Comparison of ENCODE assay signal across 16 mouse cellular contexts in genomic region chr19:54040356-54041028, GRCm38 (mm10). TPM values are rescaled to one million over a fixed set of nuclear protein-coding genes. Genes with fewer than 3 reads are reported as not detected.
A peak's percentile ranks its signal among the peaks of the same experiment; 100 is the strongest.
DNase-seq lines count a peak whose midpoint lies in the region; ATAC-seq lines count a peak whose summit lies in the region.
"Had no signal": no experiment of that assay in that cellular context is flagged by ENCODE, and none has a peak within 500 bp of the region (broad histone marks: within the 10 kb centered on the region; RNA-seq: fewer than 3 reads in every experiment).

No protein-coding gene starts in this region.

- peaks cover 4% of the 10 kb centered on the region for H3K27me3 ChIP-seq in midbrain, embryonic 11.5 days (ENCODE audit: control insufficient read depth, insufficient read depth, low read length)
- H3K27me3 ChIP-seq in midbrain, embryonic 14.5 days (ENCODE audit: control insufficient read depth, insufficient read depth, low read length) = peaks cover 5% of the 10 kb centered on the region; the same call in 1 of the 2 replicates

- ATAC-seq in midbrain, embryonic 11.5 days (ENCODE audit: low FRiP score) = no peak
- ATAC-seq in midbrain, embryonic 14.5 days (ENCODE audit: low FRiP score, low TSS enrichment) = no peak
- ATAC-seq: hindbrain, embryonic 16.5 days; Patski had no signal

- WGBS in midbrain, embryonic 11.5 days = 70% methylated on average over 4 of the region's 4 CpGs
- WGBS in midbrain, embryonic 14.5 days = 71% methylated on average over 4 of the region's 4 CpGs

- no peaks in the 10 kb centered on the region for H3K36me3 ChIP-seq in midbrain, embryonic 11.5 days (ENCODE audit: control insufficient read depth, insufficient read depth, low read length)
- H3K36me3 ChIP-seq in midbrain, embryonic 14.5 days (ENCODE audit: control insufficient read depth, insufficient read depth, low read length) = peaks cover 5% of the 10 kb centered on the region

- no peak overlapping the region for H3K4me2 ChIP-seq in midbrain, embryonic 11.5 days
- no peak overlapping the region for H3K4me2 ChIP-seq in midbrain, embryonic 14.5 days (ENCODE audit: low read length)
- H3K4me2 ChIP-seq: embryonic facial prominence, embryonic 12.5 days; limb, embryonic 13.5 days had no signal

- H3K27ac ChIP-seq in midbrain, embryonic 11.5 days (ENCODE audit: low read depth, low read length) = no peak overlapping the region
- no peak overlapping the region for H3K27ac ChIP-seq in midbrain, embryonic 14.5 days (replicated peaks; ENCODE audit: low read depth, low read length)
- H3K27ac ChIP-seq: embryonic facial prominence, embryonic 12.5 days; kidney, postnatal 0 days; limb, embryonic 13.5 days had no signal

- H3K4me3 ChIP-seq in midbrain, embryonic 11.5 days (ENCODE audit: low read depth, low read length) = no peak overlapping the region
- H3K4me3 ChIP-seq in midbrain, embryonic 14.5 days (replicated peaks; ENCODE audit: low read depth, low read length) = no peak overlapping the region
- H3K4me3 ChIP-seq: embryonic facial prominence, embryonic 12.5 days; limb, embryonic 13.5 days had no signal

- intact Hi-C loops in left cerebral cortex, postnatal 25 days (cut with DNase I) = loop anchor here (5.0 to 10.0 kb wide), 2 partner anchors 204 to 1167 kb away; no protein-coding TSS in a partner anchor

- H3K9ac ChIP-seq in midbrain, embryonic 11.5 days (ENCODE audit: low read length) = no peak overlapping the region
- no peak overlapping the region for H3K9ac ChIP-seq in midbrain, embryonic 14.5 days (replicated peaks; ENCODE audit: low read length)
- H3K9ac ChIP-seq: embryonic facial prominence, embryonic 12.5 days; limb, embryonic 13.5 days had no signal

- peak; percentile 39 for DNase-seq in cerebellum, adult 9-11 months
- no peak for DNase-seq in cerebellum, adult 11 months
- DNase-seq in midbrain, embryonic 11.5 days (ENCODE audit: low spot score, missing footprints) = peak; percentile 70
- DNase-seq in midbrain, embryonic 14.5 days = no peak
- peak; percentile 24 for DNase-seq in lung, postnatal 25 days (ENCODE audit: low spot score)
- DNase-seq in natural killer cell, adult 2 months (ENCODE audit: low spot score in 2 of 2) = no peak
- no peak for DNase-seq in left cerebral cortex, postnatal 25 days (ENCODE audit: low spot score in 2 of 2)
- DNase-seq: gastrocnemius, postnatal 14 days; heart, postnatal 36 days; right cerebral cortex, postnatal 4 days; thymus, postnatal 36 days had no signal

- H3K9me3 ChIP-seq in midbrain, embryonic 11.5 days (ENCODE audit: control insufficient read depth, low read length) = no peaks in the 10 kb centered on the region
- H3K9me3 ChIP-seq in midbrain, embryonic 14.5 days (ENCODE audit: control insufficient read depth, low read length) = no peaks in the 10 kb centered on the region
- H3K9me3 ChIP-seq: embryonic facial prominence, embryonic 12.5 days; limb, embryonic 13.5 days had no signal

- H3K4me1 ChIP-seq in midbrain, embryonic 11.5 days (ENCODE audit: control insufficient read depth, insufficient read depth, low read length) = peaks cover 3% of the 10 kb centered on the region
- H3K4me1 ChIP-seq in midbrain, embryonic 14.5 days (ENCODE audit: control insufficient read depth, insufficient read depth, low read length) = no peaks in the 10 kb centered on the region

RNA-seq across cellular contexts. Expression of gene Adra2a, which starts 3.5 kb away (rescaled TPM):
- polyA plus RNA-seq in midbrain, embryonic 11.5 days (2014; fragmentation: Nextera tagmentation; extraction: Ambion mirVana) = 1.3 and 1.4 TPM in 2 replicates
- polyA plus RNA-seq in midbrain, embryonic 14.5 days (2014; fragmentation: Nextera tagmentation; extraction: Ambion mirVana) = 4.1 and 4.2 TPM in 2 replicates
- total RNA-seq in left cerebral cortex, postnatal 25 days (2021) = 10 to 100 TPM; 22.5 to 22.9 TPM

Comparison
In these comparisons a context has a peak if more than half of its experiments do, and no peak if none do; other contexts are left out.
1. DNase-seq: peak in cerebellum, adult 9-11 months (single experiment), midbrain, embryonic 11.5 days (single experiment) and lung, postnatal 25 days (single experiment); none in cerebellum, adult 11 months (single experiment), midbrain, embryonic 14.5 days (single experiment), natural killer cell, adult 2 months (0 of 2) and left cerebral cortex, postnatal 25 days (0 of 2).